Mouse (Mus musculus): ENCODE data around the gene Chtf18.
"Not testable (repeated sequence)": the region's sequence is repeated elsewhere in the genome, so short reads cannot be mapped to it uniquely, and the experiment has no call there.

The Chtf18 gene

GRCm38 (mm10) chr17:25727265-25728008 lies at the start of gene Chtf18, which contains the start of gene Rpusd1:
Gene Chtf18, minus strand, starts transcription at chr17:25727419.
Gene Rpusd1, plus strand, starts transcription at chr17:25727670.
- peak; percentile 100 for DNase-seq

DNA sequence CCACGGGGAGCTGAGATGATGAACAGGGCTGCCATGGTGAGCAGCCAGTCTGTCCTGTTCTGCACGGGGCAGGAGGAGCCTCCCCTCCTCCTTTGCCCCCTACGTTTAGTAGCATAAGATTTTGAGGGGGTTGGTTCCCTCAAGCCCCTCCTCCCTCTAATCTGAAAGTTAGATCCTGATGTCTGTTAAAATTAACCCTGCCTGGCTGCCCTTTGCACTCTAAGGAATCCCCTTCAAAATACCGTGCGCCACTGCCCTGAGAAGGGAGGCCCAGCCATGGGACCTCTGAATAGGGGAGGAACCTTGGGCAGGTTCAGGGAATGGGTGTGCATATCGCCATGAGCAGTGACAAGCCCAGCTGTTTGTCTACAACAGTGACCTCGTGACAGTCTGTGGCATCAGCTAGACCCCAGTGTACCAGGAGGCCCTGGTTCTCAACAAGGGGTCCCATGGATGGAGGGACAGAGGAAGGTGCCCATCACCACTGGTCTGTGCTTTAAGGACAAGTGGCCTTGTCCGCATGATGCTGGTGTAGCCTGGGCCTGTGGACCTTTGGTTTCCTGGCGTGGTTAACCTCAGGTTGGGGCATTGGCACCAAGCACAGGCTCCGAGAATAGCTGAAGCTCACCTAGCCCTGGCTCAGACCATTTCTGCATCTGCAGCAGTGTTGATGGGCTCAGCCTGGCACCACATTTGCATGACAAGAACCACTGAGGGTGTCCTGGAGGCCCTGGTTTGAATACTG lies 48.3 kb upstream of the Chtf18 start:
- DNase-seq = no peak

DNA sequence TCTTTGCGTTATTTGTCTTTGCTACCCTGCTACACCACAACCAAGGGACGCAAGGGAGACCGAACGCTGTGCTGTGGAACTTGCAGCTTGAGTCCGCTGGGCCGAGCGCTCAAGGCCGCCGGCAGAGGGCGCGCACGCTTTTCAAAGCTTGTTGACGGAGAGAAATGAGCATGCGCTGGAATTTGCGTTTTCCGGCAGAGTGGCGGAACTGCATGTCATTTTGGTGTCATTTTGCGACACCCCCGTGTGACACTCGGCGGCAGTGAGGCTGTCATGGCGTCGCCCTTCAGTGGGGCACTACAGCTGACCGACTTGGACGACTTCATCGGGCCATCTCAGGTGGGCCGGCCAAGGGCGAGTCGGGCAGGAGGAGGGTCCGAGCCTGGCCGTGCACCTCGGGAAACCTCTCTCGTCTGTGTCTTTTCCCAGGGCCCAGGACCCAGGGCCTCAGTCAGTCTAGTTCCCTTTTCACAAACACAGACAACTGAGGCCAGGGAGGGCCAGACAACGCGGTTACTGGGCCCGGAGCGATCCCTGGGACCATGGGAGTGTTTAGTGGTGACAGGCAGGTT lies 46.4 kb upstream of the Chtf18 start, which contains the start of gene Narfl:
Gene Narfl (plus strand): TSS at position 228 of the 572 bp plus-strand sequence.
- DNase-seq = peak; percentile 99

DNA sequence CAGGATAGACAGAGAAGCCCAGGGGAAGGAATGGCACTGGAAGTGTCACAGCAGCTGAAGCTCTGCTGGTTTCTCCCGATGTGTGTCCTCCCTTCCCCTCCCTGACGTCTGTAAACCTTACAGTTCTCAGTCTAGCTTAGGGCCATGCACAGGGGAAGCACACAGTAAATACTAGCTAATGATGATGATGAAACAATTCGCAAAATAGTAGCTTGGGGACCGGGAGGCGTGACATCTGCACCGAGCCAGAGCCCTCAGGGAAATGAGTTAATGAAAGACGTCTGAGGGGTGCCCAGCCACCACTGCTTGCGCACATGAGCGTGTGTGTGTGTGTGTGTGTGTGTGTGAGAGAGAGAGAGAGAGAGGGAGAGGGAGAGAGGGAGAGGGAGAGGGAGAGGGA lies 42.1 kb upstream of the Chtf18 start:
- no peak for DNase-seq

- no peak for DNase-seq
Measured at GRCm38 (mm10) chr17:25765886-25766285, 38.7 kb upstream of the Chtf18 start.

DNA sequence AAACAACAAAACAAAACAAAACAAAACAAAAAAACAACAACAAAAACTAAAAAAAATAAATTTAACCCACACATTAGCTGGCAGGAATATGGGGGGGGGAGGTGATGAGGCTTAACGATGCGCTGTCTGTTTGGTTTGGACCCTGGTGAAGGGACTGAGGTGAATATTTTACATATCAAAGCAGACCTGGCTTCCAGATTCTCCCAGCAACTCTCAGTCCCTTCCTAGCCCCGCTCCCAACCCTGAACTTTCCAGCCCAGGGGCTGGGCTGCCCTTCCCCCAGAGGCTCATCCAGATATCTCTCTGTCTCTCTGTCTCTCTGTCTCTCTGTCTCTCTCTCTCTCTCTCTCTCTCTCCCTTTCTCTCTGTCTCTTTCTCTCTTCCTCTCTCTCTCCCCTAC lies 35.4 kb upstream of the Chtf18 start:
- no peak for DNase-seq

GRCm38 (mm10) chr17:25761561-25761970 lies 34.3 kb upstream of the Chtf18 start:
- DNase-seq = no peak

DNA sequence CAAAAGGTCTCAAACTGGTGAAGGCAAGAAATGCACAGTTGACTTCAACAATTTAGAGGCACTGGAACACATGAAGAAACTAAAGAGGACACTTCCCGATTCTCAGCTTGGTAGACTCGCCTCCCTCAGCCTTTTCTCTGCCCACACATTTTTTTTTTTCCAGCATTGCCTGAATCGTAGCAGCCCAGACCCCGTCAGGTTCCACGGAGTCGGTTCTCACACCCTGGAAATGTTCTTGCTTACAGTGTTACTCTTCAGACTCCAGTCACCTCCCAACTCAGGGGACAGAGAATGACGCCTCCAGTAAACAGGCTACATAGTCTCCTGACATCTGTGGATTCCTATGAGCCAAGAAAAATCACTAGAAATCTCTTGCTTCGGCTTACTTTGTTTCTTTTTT lies 32.9 kb upstream of the Chtf18 start:
- DNase-seq = no peak

- no peak for DNase-seq
Measured at GRCm38 (mm10) chr17:25757691-25758090, 30.5 kb upstream of the Chtf18 start.

DNA sequence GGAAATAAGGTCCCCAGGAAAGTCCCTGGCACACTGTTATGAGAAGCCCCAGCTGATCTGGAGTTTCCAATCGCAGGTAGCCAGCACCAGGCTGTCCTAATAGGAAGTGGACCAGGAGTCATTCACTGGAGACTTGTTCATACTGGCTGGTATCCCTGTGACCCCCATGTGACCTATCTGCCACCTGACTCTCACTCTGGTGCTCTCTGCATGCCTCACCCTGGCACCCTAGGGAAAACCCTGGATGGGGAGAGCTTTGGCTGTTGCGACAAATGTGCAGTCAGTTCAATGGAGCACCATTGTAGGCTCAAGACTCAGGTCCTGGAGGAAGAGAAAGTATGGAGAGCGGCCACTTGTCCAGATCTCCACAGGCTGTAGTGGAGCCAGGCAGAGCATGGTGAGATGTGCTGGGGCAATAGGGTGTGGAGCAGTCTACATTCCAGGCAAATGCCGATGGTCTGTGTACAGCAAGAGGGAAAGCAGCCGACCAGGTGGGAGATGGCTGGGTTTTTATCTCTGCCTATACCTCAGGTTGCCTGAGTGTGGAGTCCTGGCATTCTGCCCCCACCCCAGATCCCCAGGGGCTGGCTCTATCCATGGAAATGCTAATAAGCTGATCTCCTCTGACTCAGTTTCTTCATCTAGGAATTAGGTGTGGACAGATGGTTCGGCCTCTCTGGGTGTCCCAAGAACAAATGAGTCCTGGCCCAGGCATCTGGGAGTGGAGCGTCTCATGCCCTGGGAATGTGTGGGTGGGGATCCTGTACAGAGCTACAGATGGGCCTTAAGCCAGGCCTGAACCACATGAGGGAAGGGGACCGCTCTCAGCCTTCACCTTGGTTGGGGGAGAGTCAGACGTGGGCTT lies 29.4 kb upstream of the Chtf18 start:
- DNase-seq = no peak

GRCm38 (mm10) chr17:25755627-25756377 lies 28.6 kb upstream of the Chtf18 start:
- DNase-seq = no peak

DNA sequence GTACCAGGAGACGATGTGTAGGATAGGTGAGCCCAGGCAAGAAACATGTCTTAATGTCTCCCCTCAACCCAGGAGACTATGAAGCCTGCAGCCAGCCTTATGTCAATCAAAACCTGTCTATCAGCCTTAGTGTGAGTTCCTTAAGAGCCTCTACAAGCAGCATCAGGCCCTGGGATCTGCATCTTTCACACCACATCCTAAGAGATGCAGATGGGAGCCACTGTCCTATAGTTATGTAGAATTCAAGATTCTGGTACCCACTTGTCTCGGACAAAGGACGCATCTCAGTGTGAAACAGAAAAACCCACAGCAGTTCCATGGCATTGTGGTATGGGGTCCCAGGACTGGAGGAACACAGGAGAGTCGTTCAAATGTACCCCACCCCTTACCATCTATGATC lies 27.9 kb upstream of the Chtf18 start:
- DNase-seq = no peak

DNA sequence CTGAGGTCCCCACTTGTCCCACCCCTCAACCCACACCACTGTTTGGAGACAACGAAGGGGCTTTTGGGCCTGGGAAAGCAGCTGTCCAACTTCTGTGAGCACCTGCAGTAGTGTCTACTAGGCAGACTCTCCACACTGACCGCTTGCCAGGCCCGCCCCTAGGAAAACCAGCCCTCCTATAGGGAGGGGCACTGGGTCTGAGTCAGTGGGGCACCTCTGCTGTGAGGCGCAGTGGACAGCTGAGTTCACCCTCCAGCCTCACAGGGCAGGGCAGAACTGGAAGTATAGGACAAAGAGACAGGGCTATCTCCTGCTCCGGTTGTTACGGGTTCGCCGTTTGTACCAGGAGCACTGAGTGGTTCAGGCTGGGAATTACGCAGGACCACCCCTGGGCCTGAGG lies 27.0 kb upstream of the Chtf18 start, which contains the start of gene Msln:
Gene Msln (minus strand): TSS at position 138 of the 400 bp plus-strand sequence.
- no peak for DNase-seq

- peak; percentile 81 to 82 for DNase-seq
Measured at GRCm38 (mm10) chr17:25751446-25751845, 24.2 kb upstream of the Chtf18 start.

DNA sequence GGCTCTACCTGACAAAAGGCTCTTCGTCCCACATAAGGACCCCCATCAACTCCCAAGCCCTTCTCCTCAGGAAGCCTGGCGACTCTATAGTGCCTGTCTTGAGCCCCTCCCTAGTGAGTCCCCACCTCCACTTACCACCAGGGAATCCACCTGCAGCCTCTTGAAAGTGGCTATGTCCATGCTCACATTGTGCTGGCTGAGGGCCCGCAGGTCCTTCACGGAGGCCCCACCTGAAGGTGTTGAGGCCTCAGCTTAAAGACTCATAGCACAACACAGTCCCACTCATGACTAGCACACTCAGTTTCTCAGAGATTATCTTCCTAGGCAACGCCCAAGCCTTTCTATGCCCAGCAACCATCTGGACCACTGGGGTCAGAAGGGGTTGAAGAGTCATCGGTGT lies 22.1 kb upstream of the Chtf18 start:
- DNase-seq = no peak

DNA sequence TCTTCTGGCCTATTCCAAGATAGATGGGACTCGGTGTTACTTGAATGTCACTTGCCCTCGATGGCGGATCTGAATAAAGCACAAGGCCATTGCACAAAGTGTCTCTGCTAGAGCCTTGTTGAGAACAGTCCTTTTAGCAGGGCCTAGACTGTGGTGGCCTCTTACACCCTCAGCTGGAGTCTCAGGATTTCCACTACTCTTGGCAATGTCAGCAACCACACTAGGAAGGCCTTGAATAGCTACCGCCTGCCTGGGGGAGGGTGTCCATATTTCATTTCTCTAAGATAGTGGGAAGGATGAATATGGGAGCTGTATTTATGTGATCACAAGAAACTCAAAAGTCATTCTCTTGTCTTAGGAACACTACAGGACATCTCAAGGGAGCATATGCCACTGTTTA lies 21.0 kb upstream of the Chtf18 start:
- no peak for DNase-seq

DNA sequence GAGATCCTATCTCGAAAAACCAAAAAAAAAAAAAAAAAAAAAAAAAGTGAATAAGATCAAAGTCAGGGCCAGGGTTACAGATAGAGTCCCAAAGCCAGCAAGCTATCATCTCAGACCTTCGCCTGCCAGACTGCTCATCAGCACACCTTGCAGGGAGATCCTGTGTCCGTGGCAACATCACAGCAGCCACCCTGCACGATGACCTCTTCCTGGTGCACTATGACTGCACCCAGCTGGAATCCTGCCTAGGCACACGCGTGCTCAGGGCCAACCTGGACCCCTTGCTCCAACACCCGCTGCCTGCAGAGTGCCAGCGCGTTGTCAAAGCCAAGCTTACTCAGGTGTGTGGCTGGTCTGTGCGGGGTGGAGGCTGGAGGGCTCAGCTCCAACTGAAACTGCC lies 17.1 kb upstream of the Chtf18 start:
- no peak for DNase-seq

- DNase-seq = peak in 1 of 2 experiments; percentile 32
Measured at GRCm38 (mm10) chr17:25743831-25744230, 16.6 kb upstream of the Chtf18 start.

DNA sequence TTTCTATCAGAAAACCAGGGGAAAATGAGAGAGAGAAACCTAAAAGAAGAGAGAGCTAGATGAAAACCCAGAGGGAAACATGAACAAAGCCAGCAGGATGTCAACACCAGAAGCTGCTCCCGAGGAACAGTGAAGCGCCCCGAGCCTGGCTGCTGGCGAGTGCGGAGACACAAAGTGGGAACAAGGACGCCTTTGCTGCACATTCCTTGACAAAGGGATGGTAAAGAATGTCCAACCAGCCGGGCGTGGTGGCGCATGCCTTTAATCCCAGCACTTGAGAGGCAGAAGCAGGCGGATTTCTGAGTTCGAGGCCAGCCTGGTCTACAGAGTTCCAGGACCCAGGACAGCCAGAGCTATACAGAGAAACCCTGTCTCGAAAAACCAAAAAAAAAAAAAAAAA lies 14.3 kb upstream of the Chtf18 start:
- DNase-seq = not testable (repeated sequence)

GRCm38 (mm10) chr17:25738861-25739260 lies 11.6 kb upstream of the Chtf18 start:
- DNase-seq = no peak

DNA sequence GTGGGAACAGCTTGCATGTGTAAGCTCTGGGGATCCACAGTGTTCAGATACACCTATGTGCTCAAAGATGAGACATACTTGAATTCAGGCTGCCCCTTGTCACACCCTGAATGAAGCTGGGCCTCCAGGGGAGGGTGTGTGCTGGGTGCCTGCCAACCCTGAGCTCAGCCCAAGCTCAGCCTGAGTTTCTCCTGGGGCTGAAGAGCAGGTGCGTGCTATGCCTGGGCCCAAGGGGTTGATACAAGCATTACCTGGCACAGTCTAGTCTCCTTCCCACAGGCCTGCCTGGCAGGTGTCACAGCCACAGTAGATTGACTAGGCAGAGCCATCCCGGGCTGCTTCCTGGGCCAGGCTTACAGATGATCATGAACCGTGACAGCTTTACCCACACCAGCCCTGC lies 8.5 kb upstream of the Chtf18 start, which contains the start of gene Mslnl:
Gene Mslnl (plus strand): TSS at position 298 of the 400 bp plus-strand sequence.
- DNase-seq = no peak

DNA sequence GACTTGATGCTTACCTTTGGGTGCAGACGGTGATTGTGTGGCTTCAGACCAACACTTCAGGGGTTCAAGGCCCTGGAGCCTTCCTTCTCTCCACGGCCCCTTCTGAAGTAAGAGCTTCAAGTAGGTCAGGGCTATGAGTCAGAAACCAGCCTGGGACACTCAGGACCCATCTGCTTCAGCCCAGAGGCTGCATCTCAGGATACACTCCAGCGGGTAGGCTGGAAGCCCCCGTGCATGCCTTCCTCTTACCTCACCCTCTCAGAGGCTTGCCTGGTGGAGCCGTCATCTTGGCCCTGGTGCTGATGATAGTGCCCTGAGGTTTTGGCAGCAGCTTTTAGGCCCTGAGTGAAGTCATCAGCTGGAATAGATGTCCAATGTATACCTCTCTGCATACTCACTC lies 8.0 kb upstream of the Chtf18 start:
- DNase-seq = no peak

All from cerebellum, postnatal 10 days (tissue).